Mouse (Mus musculus) heart, postnatal 4 days (tissue): Measurements from ENCODE around the gene Ppp1ca. TPM values are rescaled to one million over a fixed set of nuclear protein-coding genes. Genes with fewer than 3 reads are reported as not detected.

Experiments
- DNase-seq: peaks from one replicate; pipeline ENCODE4 v3.0.0; 2021
- total RNA-seq, 2 experiments: library from RNA; stranded (reverse); gene quantifications; 2 replicates each; pipeline ENCODE4 v1.2.3; 2021

Ppp1ca gene
- total RNA-seq, 2 experiments from 2014 or later, result 481 to 484 TPM

DNA sequence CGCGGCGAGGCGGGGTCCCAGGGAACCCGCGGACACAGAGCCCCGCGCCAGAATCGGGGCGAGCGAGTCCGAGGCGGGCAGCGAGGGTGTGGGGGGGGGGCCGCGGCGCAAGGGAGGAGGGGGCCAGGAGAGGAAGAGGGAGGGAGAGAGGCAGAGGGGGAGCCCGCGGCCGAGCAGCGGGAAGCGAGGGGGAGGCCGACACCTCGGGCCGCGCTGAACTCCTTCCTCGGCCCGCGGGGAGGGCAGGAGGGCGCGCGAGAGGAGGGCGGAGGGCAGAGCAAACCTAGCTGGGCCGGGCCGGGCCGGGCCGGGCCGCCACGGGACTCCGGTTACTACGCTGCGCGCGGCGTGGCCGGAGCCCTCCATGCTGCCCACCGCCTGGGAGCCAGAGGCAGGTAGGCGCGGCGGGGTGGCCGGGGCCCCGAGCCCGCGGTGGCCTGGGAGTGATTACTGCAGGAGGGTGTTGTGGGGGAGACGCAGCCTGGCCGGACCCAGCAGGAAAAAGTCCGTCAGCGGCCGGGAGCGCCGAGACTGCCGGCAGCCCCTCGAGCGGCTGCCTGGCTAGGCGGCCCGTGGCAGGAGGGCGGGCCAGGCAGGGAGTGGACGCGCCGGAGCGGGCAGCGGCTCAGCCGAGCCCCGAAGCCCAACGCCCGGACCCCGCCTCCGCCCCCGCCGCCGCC, 23.0 kb downstream of the Ppp1ca start:
- peak; percentile 45 for DNase-seq

- no peak for DNase-seq
These were observed 23.6 kb downstream of the Ppp1ca start for GRCm38 (mm10) chr19:4215451-4215840.

DNA sequence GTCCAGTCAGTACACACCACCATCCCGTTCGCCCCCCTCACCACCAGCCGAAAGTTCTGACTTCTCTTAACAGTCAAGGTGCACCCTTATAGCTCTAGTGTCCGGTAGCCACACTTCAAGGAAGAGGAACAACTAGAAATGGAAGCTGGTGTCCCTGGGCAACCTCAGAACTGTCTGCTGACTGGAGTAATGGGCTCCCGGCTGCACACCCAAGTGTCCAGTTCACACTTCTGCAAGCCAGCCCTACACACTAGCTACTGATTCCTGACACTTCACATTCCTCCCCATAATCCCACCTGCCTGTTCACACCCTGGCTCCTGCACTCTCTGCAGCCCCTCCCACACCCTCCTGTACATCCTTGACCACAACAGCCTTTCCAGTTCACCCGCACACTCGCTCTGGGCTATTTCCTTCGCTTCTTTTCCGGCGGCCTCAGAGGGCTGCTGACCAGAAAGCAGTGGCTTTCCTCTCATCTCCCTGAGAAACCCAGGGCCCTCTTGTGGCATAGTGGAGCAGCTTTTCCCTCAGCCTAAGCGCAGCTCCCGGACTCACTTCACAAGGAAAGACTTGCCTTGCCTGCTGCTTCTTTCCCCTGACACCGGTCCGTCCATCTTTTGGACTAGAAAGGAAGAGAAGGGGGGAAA, 24.3 kb downstream of the Ppp1ca start:
- DNase-seq, result peak; percentile 69

DNA sequence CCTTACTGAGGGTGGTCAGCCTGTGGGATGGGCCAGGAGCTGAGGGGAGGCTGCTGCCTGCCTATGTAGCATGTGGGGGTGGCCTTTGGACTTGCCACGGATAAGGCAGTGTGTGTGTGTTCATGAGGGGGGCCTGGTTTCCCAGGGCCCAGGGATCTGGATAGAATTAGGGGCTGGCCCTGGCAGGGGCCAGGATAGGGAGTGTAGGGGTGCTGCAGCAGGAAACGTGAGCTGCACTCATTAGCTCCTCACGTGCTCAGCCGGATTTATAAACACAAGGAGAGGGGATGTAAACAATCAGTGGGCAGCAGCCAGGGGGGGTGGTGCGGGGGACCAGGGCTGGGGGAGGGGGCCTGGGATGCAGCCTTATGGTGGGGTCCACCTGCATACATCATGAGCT, 25.3 kb downstream of the Ppp1ca start:
- no peak for DNase-seq

DNA sequence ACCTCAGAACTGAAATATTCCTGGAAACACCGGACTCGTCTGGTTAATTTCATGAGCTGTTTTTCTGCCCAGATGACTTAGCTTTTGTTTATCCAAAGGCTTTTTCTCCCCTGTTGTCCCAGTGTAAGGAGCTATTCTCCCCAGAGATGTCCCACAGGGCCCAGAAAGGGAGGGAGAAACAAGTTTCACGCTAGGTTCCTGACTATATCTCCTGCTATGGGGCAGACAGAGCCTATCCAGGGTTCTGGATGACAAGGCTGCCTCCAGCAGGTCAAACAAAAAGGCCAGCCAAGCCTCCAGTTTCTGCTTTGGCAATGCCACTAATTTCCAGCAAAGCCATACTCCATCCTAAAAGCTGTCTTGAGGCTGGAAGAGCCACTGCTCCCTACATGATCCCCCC, 26.0 kb downstream of the Ppp1ca start:
- no peak for DNase-seq

DNA sequence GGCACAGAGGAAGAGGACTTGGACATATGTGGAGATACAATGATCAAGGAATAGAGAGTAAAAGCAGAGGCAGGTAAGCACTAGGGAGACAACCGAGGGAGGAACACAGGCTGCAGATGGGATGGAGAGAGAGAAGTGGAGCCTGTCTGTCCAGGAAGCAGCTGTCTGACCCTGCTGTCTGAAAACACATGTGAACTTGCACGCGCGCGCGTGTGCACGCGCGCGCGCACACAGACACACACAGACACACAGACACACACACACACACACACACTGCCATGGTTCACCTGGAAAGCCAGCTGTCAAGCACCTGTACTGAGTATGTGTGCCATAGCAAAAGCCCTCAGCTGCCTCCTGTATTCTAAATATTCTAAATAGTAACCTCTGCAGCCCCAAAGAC, 26.4 kb downstream of the Ppp1ca start:
- no peak for DNase-seq

GRCm38 (mm10) chr19:4218784-4219183, 26.9 kb downstream of the Ppp1ca start:
- no peak for DNase-seq

DNA sequence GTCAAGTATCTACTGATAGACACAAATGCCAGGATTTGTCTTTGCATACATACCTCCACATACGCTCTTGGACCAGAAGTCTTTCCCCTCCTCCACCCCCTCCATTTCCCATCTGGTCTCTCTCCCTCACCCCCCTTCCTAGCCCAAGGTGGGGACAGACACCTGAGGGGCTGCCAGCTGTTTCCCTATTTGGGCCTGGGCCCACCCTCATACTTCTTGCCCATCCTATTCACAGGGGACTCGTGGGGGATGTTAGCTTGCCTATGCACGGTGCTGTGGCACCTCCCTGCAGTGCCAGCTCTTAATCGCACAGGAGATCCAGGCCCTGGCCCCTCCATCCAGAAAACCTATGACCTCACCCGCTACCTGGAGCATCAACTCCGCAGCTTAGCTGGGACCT, 28.1 kb downstream of the Ppp1ca start:
- DNase-seq, result no peak

GRCm38 (mm10) chr19:4220416-4220815, 28.6 kb downstream of the Ppp1ca start:
- DNase-seq, result peak; percentile 44

DNA sequence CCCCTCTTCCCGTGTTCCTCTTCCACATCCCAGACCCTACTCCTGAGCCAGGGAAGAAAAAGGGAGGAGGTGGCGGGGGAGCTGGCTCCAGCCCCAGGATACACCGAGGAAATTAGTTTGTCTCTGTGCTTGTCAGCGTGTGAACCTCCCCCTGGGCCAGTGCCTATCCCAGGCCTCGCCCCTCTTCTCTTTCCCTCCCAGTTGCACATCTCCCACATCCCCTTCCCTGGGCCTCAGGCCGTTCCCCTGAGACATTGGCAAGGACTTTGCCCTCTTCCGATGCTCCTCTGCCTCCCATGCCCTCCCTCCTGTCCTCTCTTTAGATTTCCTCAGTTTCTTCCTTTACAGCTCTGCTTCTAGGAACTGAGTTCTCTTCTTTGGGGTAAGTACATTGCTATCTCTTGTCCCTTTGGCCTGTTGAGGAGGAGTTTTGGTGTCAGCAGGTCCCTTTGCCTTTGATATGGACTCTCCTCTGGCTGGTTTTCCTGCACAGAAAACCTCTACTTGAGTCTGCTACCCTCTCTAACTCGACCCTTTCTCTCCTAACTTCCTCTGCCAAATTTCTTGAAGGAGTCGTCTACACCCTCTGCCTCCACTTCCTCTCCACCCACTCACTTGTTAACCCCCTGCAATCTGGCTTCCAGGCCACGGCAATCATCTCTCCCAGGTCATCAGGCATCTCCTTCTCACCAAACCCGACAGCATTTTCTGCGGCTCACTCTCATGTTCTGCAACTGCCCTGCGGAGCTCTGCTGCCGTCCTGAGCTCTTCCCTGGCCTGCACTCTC, 29.3 kb downstream of the Ppp1ca start:
- DNase-seq, result peak; percentile 43

- DNase-seq, result no peak
These were observed 30.3 kb downstream of the Ppp1ca start for GRCm38 (mm10) chr19:4222165-4222564.

- DNase-seq, result no peak
These were observed 34.9 kb downstream of the Ppp1ca start for GRCm38 (mm10) chr19:4226779-4227178.

GRCm38 (mm10) chr19:4227446-4227845, 35.6 kb downstream of the Ppp1ca start:
- DNase-seq, result no peak

- peak; percentile 84 for DNase-seq
These were observed 36.2 kb downstream of the Ppp1ca start for GRCm38 (mm10) chr19:4227894-4228678.

GRCm38 (mm10) chr19:4228891-4229290, 37.0 kb downstream of the Ppp1ca start:
- DNase-seq, result no peak

- no peak for DNase-seq
These were observed 37.7 kb downstream of the Ppp1ca start for GRCm38 (mm10) chr19:4229451-4230076.

GRCm38 (mm10) chr19:4230415-4230814, 38.5 kb downstream of the Ppp1ca start:
- DNase-seq, result peak; percentile 27

DNA sequence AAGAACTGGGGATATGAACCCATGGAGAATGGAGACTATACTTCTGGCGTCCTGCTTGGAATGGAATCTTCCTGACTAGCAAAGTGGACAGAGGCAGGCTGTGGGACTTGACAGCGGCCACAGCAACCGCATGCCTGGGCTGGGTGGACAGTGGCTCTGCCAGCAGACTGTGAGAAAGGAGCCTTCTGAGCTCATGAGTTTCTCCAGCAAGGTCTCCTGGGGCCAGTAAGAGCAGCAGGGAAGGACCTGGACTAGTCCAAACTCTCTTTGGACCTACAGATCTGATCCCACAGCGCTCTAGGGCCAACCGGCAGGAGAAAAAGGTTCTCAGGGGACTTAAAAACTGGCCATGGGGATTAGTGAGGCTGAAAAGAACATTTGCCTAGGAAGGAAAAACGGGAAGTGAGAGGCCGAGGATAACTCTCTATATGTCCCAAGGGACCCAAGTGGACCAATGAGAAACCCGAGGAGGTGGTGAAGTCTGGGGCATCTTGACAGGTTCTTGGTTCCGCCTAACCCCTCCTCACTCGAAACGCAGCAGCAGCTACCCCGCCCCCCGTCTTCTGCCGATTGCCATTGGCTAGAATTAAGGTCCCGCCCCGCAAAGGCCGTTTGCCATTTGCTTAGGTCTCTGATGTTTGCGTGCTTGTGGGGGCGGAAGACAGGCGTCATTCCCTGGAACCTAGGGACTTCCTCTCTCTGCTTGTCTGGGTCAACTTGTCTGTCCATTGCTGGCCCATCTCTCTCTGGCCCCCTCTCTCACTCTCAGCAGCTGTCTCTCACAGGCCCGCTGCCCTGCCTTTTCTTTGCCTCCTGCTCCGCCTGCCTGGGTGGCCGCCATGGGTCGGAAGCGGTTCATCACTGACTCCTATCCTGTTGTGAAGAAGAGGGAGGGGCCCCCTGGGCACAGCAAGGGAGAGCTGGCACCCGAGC, 39.7 kb downstream of the Ppp1ca start, which contains the start of gene Pold4:
TSS of gene Pold4 (plus strand) at position 647 of the 933 bp plus-strand sequence.
- peak; percentile 98 for DNase-seq

GRCm38 (mm10) chr19:4232186-4232572, 40.3 kb downstream of the Ppp1ca start:
- DNase-seq, result no peak

DNA sequence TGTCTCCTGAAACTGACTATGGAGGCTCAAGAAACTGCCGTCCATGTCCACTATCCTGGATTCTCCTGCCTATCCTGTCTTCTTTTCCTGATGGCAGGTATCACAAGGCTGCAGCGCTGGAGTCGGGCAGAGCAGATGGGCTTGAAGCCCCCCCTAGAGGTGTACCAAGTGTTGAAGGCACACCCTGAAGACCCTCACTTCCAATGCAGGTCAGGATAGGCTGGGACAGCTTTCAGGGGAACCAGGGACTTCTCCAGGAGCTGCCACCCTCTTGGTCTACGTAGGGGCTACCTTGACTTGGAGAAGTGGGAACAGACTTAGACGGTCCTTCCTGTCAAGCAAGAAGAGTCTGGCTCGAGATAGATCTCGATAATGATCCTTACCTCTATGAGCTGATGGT, 40.8 kb downstream of the Ppp1ca start:
- DNase-seq, result no peak

- no peak for DNase-seq
These were observed 42.7 kb downstream of the Ppp1ca start for GRCm38 (mm10) chr19:4234548-4234947.
